Mouse (Mus musculus) retina, postnatal 1 day (tissue): ENCODE measurements at regions not wholly inside any gene's neighbourhood (a gene's known extent, or its start where the extent isn't known, plus 50 kb on each side); places are given as distances from the start of the nearest gene placed in this dataset.
"Not testable (repeated sequence)": the region's sequence is repeated elsewhere in the genome, so short reads cannot be mapped to it uniquely, and the experiment has no call there.

Experiments
- DNase-seq: peaks from one replicate; pipeline ENCODE4 v3.0.0-alpha.2; 2012

GRCm38 (mm10) chr4:131432591-131433177 is 405.4 kb downstream of the Ptpru start:
- peak; percentile 85 for DNase-seq

DNA sequence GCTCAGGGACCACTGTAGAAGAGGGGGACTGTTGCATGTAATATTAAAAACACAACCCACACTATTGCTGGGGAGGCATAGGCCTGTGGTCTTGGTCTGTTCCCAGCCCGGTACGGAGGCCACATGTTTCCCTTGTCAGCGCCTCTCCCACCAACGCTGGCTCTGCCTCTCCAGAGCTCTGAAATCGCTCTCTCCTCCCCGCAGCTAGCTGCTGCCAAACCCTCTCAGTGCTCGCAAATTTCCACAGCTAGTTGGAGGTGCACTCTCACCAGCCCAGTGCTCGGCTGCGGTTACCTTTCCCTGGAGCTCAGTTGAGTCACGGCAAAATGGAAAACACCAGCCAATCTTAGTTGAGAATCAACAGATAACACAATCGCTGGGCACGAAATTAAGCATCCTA is 402.9 kb downstream of the Ptpru start:
- no peak for DNase-seq

GRCm38 (mm10) chr4:131438403-131438802 is 399.7 kb downstream of the Ptpru start:
- DNase-seq = no peak

DNA sequence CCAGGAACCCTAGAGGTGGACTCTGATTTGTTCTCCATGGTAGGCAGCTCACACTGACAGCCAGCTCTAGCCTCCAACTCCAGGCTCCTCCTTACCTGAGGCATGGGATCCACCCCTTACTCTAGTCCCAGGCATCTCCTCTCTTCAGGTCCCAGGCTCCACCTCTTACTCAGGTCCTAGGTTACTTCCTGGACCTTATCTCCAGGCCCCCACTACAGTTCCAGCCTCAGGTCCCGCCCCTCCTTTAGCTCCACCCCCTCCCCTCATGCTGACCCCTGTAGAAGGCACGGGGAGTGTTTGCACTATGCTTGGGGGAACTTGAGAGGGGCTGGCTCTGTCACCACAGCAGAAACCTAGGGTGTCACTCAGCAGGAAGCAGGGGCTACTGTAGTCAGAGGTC is 399.2 kb downstream of the Ptpru start:
- no peak for DNase-seq

- DNase-seq = no peak
Measured at GRCm38 (mm10) chr4:131440845-131441244, 397.2 kb downstream of the Ptpru start.

- DNase-seq = no peak
Measured at GRCm38 (mm10) chr4:131443518-131443917, 394.6 kb downstream of the Ptpru start.

DNA sequence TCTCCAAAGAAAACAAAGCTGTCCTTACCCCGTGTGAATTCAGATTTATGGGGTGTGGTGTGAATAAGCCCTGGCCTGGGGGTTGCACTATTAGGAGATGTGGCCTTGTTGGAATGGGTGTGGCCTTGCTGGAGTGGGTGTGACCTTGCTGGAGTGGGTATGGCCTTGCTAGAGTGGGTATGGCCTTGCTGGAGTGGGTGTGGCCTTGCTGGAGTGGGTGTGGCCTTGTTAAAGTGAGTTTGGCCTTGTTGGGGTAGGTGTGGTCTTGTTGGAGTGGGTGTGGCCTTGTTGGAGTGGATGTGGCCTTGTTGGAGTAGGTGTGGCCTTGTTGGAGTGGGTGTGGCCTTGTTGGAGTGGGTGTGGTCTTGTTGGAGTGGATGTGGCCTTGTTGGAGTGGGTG is 387.8 kb downstream of the Ptpru start:
- DNase-seq = not testable (repeated sequence)

- no peak for DNase-seq
Measured at GRCm38 (mm10) chr4:131457551-131457950, 380.5 kb downstream of the Ptpru start.

- DNase-seq = no peak
Measured at GRCm38 (mm10) chr4:131459746-131460145, 378.3 kb downstream of the Ptpru start.

- no peak for DNase-seq
Measured at GRCm38 (mm10) chr4:131461312-131461711, 376.8 kb downstream of the Ptpru start.

DNA sequence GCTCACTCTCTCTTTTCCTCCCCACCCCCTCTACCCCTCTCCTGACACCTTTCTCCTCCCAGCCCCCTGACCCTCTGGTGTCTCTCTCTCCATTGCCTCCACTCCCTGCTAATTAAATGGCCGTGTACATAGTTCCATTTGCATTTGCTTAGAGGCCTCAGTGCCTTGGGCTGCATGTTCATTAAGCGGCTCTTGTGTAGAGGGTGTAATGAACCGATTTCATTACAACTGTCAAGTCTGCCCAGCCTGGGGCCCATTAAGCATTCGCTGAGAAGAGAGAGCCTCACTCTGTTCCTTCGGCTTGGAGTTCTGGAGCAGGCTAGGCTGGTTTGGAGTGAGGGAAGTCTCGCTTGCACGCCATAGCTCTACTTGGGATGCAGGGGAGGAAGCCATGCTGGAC is 376.4 kb downstream of the Ptpru start:
- DNase-seq = peak; percentile 86

GRCm38 (mm10) chr4:131475023-131475422 is 363.1 kb downstream of the Ptpru start:
- no peak for DNase-seq

DNA sequence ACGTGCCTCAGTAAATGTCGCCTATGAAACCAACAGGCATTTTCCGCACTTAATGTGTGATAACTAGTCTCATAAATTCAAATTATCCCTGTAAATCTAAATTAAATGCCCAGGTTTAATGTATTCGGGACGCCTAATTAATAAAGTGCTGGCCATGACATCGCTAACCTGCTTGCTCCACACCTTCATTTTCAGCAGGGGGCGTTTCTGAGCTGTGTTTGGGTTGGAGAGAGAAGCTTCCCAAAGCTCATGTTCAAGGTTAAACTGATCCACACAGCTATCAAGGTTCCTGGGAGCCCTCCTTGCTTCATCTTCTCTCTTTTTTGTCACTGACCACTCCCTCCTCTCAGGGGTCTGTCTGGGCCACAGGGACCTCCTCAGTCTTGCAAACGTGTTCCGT is 359.2 kb downstream of the Ptpru start:
- no peak for DNase-seq

- no peak for DNase-seq
Measured at GRCm38 (mm10) chr4:131483958-131484605, 354.0 kb downstream of the Ptpru start.

GRCm38 (mm10) chr4:131484607-131485111 is 353.4 kb downstream of the Ptpru start:
- DNase-seq = no peak

DNA sequence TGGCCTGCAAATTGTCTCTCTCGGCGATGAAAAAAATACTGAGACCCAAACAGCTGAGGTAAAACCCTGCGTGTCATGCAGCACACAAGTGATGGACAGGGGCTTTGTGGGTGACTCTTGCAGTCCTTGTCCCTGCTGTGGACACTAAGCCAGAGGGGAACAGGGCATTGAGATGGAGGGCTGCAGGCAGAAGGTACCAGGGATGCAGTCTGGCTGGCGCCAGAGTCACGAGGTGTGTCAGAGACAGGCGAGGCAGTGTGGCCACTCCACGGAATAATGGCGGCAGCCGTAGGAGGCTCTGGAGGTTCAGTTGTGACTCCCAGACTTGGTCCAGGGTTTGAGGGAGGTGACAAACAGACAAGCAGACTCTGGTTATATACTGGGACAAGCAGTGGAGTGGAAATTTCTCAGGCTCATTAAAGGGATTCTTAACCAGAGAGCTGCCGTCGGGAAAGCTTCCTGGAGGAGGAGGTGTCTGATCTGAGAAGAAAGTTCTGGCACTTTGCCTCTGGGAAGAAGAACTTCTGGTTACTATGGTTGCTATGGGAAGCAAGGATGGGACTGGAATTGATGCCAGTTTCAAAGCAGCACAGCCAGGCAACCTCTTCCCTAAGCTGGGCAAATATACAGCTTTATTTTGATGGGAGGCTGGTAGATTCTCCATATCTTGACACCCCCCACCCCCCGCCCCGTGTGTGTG is 352.8 kb downstream of the Ptpru start:
- no peak for DNase-seq

DNA sequence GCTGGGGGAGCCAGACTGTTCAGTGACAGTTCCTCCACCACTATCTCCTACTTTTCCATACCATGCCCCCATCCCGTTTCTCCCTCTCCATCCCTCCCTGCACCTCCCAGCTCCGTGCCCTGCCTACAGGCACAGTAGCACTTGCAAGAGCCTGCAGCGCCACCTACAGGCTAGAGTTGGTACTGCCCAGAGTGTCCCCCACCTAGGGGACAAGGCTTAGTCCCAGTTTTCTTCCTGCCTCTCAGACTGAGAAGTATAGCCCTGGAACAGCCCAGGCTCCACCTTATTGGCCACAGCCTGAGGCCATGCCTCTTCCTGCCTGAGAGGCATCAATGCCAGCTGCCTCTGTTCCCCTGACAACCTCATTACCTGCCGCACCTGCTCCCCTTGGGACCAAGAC is 351.3 kb downstream of the Ptpru start:
- peak; percentile 88 for DNase-seq

DNA sequence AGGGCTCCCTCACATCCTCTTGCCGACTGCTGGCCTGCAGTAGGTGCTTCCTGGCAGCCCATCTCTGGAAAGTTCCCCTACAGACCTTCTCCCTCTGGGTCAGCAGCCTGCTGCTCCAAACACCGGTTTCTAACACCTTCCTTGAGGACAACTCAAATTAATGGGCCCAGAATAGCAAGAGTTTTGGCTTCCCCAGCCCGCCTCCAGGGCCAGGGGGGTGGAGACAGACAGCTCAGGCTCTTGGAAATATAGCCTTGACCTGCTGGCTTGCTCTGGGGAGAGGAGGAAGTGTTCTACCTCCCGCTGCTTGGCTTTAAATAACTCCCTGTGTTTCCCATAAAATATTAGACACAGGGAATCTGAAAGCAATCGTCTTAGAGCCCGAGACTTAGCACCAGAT is 349.8 kb downstream of the Ptpru start:
- DNase-seq = no peak

GRCm38 (mm10) chr4:131489056-131489455 is 349.0 kb downstream of the Ptpru start:
- no peak for DNase-seq

DNA sequence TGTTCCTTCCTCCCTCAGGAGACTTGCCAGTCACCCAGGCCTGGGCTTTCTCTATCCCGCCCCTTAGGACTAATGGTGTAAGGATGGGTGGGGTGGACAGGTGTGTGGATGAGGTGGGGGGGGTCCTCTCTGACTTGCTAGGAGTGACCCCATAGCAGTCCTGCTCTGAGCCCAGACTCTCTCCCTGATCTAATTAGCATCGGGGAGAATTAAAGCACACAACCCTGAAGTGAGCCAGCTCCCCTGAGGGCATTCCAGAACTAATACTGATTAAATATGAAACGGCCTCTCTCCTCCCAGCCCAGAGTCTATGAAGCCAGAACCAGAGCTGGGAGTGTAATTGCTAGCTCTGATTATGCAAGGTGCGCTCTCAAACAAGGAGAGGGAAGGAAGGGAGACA is 346.1 kb downstream of the Ptpru start:
- peak; percentile 44 for DNase-seq

GRCm38 (mm10) chr4:131493726-131494125 is 344.4 kb downstream of the Ptpru start:
- DNase-seq = no peak

- DNase-seq = peak; percentile 34
Measured at GRCm38 (mm10) chr4:131496900-131497299, 341.2 kb downstream of the Ptpru start.

- no peak for DNase-seq
Measured at GRCm38 (mm10) chr4:131500928-131501650, 337.0 kb downstream of the Ptpru start.
